Mouse (Mus musculus) ovary, adult 18-20 months (tissue): Measurements from ENCODE around the gene Tox2.

ENCODE experiments used
- DNase-seq: peaks from one replicate; pipeline ENCODE4 v3.0.0; 2022; ENCODE audit warnings: low spot score, mixed read lengths

Tox2 gene

DNA sequence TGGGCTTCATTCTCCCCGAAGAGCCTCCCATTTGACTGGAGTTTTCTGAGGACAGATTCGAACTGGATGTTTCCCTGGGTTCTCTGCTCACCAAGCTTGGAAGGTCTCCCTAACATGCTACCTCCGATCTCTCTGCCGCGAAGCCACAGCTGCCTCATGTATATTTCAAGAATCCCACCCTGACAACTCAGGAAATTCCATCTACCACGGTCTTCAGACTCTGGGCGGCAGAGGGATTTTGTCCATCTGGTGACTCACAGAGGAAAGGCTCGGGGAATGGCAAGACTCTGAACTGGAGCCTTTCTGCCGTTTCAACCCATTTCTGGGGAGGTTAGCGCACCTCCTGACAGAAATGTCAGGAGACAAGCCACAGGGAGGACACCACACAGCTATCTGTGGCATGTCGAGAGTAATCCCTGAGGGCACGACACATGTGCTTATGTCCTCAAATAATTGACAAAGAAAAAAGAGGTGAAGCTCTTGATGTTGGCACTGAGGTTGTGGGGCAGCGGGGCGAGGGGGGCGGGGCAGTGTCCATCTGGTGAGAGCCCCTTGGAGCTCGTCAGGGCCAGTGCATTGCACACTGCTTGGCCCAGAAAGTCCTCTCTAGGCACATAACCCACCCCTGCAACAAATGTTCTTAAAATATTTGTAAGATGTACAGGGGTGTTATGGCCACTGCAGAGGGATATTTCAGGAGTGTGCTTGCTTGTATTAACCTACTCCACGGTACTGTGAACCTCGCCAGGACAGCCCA is 162.0 kb downstream of the Tox2 start:
- DNase-seq, result no peak

DNA sequence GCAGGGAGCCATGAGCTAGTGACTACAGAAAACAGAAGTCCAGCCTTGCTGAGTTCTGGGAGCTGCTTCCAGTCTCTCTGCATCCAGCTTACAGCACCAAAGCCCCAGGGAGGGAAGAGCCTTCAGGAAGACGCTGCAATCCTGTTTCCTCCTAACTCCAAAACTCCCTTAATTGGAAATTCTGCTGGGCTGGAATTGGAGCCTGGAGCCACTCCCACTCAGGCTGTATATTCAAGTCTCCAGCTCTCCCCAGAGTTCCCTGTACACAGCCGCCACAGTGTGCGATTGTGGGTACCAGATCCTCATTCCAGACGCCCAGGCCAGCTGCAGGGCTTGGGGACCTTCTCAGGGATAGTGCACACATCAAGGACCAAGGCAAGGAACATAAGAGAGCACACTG is 167.2 kb downstream of the Tox2 start:
- DNase-seq, result no peak

GRCm38 (mm10) chr2:163372627-163373026 is 169.7 kb downstream of the Tox2 start:
- no peak for DNase-seq
